Mouse (Mus musculus) heart, adult 8-10 months (tissue): ENCODE data around the gene Pde6h. TPM values are rescaled to one million over a fixed set of nuclear protein-coding genes. Genes with fewer than 3 reads are reported as not detected.

Source experiments
- DNase-seq: peaks from one replicate; pipeline ENCODE4 v3.0.0; 2022; ENCODE audit warnings: low spot score
- total RNA-seq, 4 experiments: library from RNA; stranded (reverse); gene quantifications; 2 replicates each; pipeline ENCODE4 v1.2.4; 2022

Pde6h gene
- total RNA-seq, 4 experiments from 2014 or later = 0.81 TPM; not detected in 3

- DNase-seq = peak; percentile 46
These were observed 56.7 kb downstream of the Pde6h start for GRCm38 (mm10) chr6:136980331-136980746.

GRCm38 (mm10) chr6:136982581-136982980 is 58.9 kb downstream of the Pde6h start:
- no peak for DNase-seq

GRCm38 (mm10) chr6:136983201-136983600 is 59.6 kb downstream of the Pde6h start:
- no peak for DNase-seq

- DNase-seq = no peak
These were observed 62.4 kb downstream of the Pde6h start for GRCm38 (mm10) chr6:136986019-136986418.

GRCm38 (mm10) chr6:136986718-136987117 is 63.1 kb downstream of the Pde6h start:
- DNase-seq = no peak

- DNase-seq = peak; percentile 38
These were observed 65.0 kb downstream of the Pde6h start for GRCm38 (mm10) chr6:136988536-136989060.

- no peak for DNase-seq
These were observed 66.3 kb downstream of the Pde6h start for GRCm38 (mm10) chr6:136989824-136990497.

GRCm38 (mm10) chr6:136990557-136990956 is 66.9 kb downstream of the Pde6h start:
- no peak for DNase-seq

- DNase-seq = no peak
These were observed 69.9 kb downstream of the Pde6h start for GRCm38 (mm10) chr6:136993574-136993973.

- no peak for DNase-seq
These were observed 71.9 kb downstream of the Pde6h start for GRCm38 (mm10) chr6:136995533-136995932.

GRCm38 (mm10) chr6:136996336-136996735 is 72.7 kb downstream of the Pde6h start:
- DNase-seq = no peak

GRCm38 (mm10) chr6:136998181-136998580 is 74.5 kb downstream of the Pde6h start:
- no peak for DNase-seq

GRCm38 (mm10) chr6:136999009-136999408 is 75.4 kb downstream of the Pde6h start:
- no peak for DNase-seq

- no peak for DNase-seq
These were observed 76.2 kb downstream of the Pde6h start for GRCm38 (mm10) chr6:136999707-137000446.

GRCm38 (mm10) chr6:137000706-137001105 is 77.1 kb downstream of the Pde6h start:
- no peak for DNase-seq

GRCm38 (mm10) chr6:137001267-137002168 is 77.9 kb downstream of the Pde6h start:
- DNase-seq = no peak

GRCm38 (mm10) chr6:137002169-137002514 is 78.5 kb downstream of the Pde6h start:
- DNase-seq = no peak

GRCm38 (mm10) chr6:137004359-137004758 is 80.7 kb downstream of the Pde6h start:
- no peak for DNase-seq

GRCm38 (mm10) chr6:137011187-137011586 is 87.6 kb downstream of the Pde6h start:
- DNase-seq = no peak

- no peak for DNase-seq
These were observed 90.7 kb downstream of the Pde6h start for GRCm38 (mm10) chr6:137014346-137014745.

- DNase-seq = no peak
These were observed 93.8 kb downstream of the Pde6h start for GRCm38 (mm10) chr6:137017216-137017973.
